Mouse (Mus musculus): ENCODE results near the gene Nt5m.

- TF ChIP-seq GATA1 (IDR thresholded peaks at IDR 0.05; ENCODE audit: borderline replicate concordance, low read length) (no peak), CTCF (IDR thresholded peaks at IDR 0.05; ENCODE audit: low read depth, low read length) (no peak), GATA2 (IDR thresholded peaks at IDR 0.05; ENCODE audit: borderline replicate concordance, low read depth, low read length) (no peak)
Measured at GRCm38 (mm10) chr11:59864316-59864715, 25.1 kb downstream of the Nt5m start.

Data from G1E (cell line).